Mouse (Mus musculus) adrenal gland, postnatal 10 days (tissue): ENCODE results near the gene Ccdc36. TPM values are rescaled to one million over a fixed set of nuclear protein-coding genes. Genes with fewer than 3 reads are reported as not detected.

Experiments used
- DNase-seq: peaks from one replicate; pipeline ENCODE4 v3.0.0; 2021; ENCODE audit warnings: mixed read lengths
- total RNA-seq, 2 experiments: library from RNA; stranded (reverse); gene quantifications; 2 replicates each; pipeline ENCODE4 v1.2.3; 2021

Gene Ccdc36
- total RNA-seq, 2 experiments from 2014 or later: not detected

GRCm38 (mm10) chr9:108378234-108378633 lies 50.0 kb downstream of the Ccdc36 start:
- no peak for DNase-seq

Other genes starting within 250 kb of the Ccdc36 start
- 1 to 10 TPM; 1.7 to 2.7 TPM for gene Bsn, start 238.1 kb downstream of the Ccdc36 start, total RNA-seq
- 100 to 1,000 TPM; 168 to 192 TPM for gene Dag1, start 164.5 kb downstream of the Ccdc36 start, total RNA-seq
- gene Nicn1, start 138.1 kb downstream of the Ccdc36 start, total RNA-seq: 10 to 100 TPM; 20.2 to 28.6 TPM
- 10 to 100 TPM in 1 of 2 experiments, 1 to 10 TPM in 1; 9.3 to 14.7 TPM for gene Amt, start 131.6 kb downstream of the Ccdc36 start, total RNA-seq
- gene Rhoa, start 122.4 kb downstream of the Ccdc36 start, total RNA-seq: 100 to 1,000 TPM; 352 to 357 TPM
- 10 to 100 TPM; 28.9 to 36.6 TPM for gene Tcta, start 122.3 kb downstream of the Ccdc36 start, total RNA-seq
- 100 to 1,000 TPM; 424 to 480 TPM for gene Gpx1, start 89.6 kb downstream of the Ccdc36 start, total RNA-seq
- 100 to 1,000 TPM; 101 to 111 TPM for gene Usp4, start 80.6 kb downstream of the Ccdc36 start, total RNA-seq
- 1 to 10 TPM in 1 of 2 experiments, under 1 TPM in 1; 0.63 to 1.4 TPM for gene 1700102P08Rik, start 35.7 kb downstream of the Ccdc36 start, total RNA-seq
- not detected for gene BC048562, start 8.0 kb upstream of the Ccdc36 start, total RNA-seq
- gene Ccdc71, start 32.0 kb upstream of the Ccdc36 start, total RNA-seq: 10 to 100 TPM; 39.3 to 43.6 TPM
- 10 to 100 TPM; 25.6 to 34.8 TPM for gene Klhdc8b, start 33.1 kb upstream of the Ccdc36 start, total RNA-seq
- 100 to 1,000 TPM; 108 to 131 TPM for gene Lamb2, start 51.3 kb upstream of the Ccdc36 start, total RNA-seq
- 100 to 1,000 TPM; 124 to 156 TPM for gene Usp19, start 62.1 kb upstream of the Ccdc36 start, total RNA-seq
- 100 to 1,000 TPM; 137 to 147 TPM for gene Qars, start 79.2 kb upstream of the Ccdc36 start, total RNA-seq
- gene Qrich1, start 88.3 kb upstream of the Ccdc36 start, total RNA-seq: 100 to 1,000 TPM; 108 to 129 TPM
- gene Impdh2, start 131.8 kb upstream of the Ccdc36 start, total RNA-seq: 10 to 100 TPM; 80.6 to 83.7 TPM
- gene Ndufaf3, start 138.9 kb upstream of the Ccdc36 start, total RNA-seq: 10 to 100 TPM; 64.1 to 68.2 TPM
- 10 to 100 TPM; 42.3 to 51.9 TPM for gene Dalrd3, start 141.4 kb upstream of the Ccdc36 start, total RNA-seq
- 100 to 1,000 TPM in 1 of 2 experiments, 10 to 100 TPM in 1; 93.8 to 126 TPM for gene Wdr6, start 150.3 kb upstream of the Ccdc36 start, total RNA-seq
- gene P4htm, start 169.2 kb upstream of the Ccdc36 start, total RNA-seq: 1 to 10 TPM; 6.1 to 9.6 TPM
- gene Arih2, start 220.9 kb upstream of the Ccdc36 start, total RNA-seq: 10 to 100 TPM; 56.1 to 59.9 TPM
- 100 to 1,000 TPM; 405 to 421 TPM for gene Slc25a20, start 233.6 kb upstream of the Ccdc36 start, total RNA-seq